Mouse (Mus musculus): ENCODE measurements around the gene Dgkh. TPM values are rescaled to one million over a fixed set of nuclear protein-coding genes. Genes with fewer than 3 reads are reported as not detected.
"Not testable (repeated sequence)": the region's sequence is repeated elsewhere in the genome, so short reads cannot be mapped to it uniquely, and the experiment has no call there.

The Dgkh gene
- total RNA-seq, 2 experiments from 2014 or later: 80.8 to 89.3 TPM

DNA sequence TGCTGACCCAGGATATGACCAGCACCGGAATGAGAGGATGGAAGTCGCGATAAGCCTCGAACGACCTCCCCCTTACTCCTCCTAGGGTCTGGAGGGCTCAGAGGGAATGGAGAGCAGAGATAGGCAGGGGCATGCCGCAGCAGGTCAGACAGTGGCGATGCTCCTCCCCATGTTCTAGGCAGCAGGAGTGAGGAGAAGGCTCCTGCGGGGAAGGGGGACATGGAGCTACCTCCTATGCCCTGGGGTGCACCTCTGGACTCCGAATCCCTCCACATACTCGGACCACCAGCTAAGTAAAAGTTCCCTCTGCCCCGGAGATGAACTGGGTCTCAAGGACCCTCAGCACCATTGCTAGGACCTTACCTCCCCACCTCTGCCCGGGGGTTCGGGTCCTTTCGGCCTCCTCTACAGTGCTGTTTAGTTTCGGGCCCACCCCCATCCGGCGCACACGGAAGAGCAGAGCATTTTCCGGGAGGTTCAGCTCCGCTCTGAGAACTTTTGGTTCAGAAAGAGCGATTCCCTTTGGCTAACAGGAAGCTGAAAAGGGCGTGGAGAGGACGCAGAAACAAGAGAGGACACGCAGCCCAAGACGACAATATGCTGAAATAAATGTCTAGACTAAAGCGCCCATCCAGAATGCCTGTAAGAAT lies 7.1 kb downstream of the Dgkh start:
- no peak for DNase-seq (ENCODE audit: extremely low spot score in 1 of 2, low spot score in 2 of 2)
- intact Hi-C loops (cut with DNase I): no loop called here

- DNase-seq (ENCODE audit: extremely low spot score in 1 of 2, low spot score in 2 of 2): peak; percentile 40 to 82
- intact Hi-C loops (cut with DNase I): no loop called here
Measured at GRCm38 (mm10) chr14:78724414-78725306, 7.9 kb downstream of the Dgkh start.

DNA sequence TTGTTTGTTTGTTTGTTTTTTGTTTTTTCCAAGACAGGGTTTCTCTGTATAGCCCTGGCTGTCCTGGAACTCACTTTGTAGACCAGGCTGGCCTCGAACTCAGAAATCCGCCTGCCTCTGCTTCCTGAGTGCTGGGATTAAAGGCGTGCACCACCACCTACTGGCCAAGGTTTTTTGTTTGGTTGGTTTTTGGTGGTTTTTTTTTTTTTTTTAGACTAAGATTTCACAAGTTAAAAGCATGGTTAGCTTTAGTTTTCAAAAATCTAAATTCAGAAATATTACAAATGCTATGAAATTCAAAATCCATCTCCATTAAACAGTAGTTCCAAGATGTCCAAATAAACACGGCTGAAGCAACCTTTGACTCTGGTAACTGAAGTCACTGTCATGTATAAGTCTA lies 8.9 kb downstream of the Dgkh start:
- DNase-seq (ENCODE audit: extremely low spot score in 1 of 2, low spot score in 2 of 2); intact Hi-C loops (cut with DNase I): not testable (repeated sequence)

DNA sequence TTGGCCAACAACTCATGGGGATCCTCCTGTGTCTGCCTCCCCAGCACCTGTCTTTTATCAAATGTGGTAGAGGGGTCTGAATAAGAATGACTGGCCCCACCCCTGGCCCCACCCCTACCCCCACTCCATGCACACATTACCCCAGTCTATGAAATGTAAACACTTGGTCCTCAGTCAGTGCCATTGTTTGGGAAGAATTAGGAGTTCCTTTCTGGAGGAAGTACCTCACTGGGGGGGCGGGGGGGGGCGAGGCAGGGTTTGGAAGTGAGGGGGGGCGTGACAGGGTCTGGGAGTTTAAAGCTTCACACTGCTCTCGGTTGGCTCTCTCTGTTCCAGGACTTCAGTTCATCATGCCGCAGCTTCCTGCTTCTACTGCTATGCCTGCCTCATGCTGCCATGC lies 10.5 kb downstream of the Dgkh start:
- intact Hi-C loops (cut with DNase I): no loop called here
- DNase-seq (ENCODE audit: extremely low spot score in 1 of 2, low spot score in 2 of 2): no peak

DNA sequence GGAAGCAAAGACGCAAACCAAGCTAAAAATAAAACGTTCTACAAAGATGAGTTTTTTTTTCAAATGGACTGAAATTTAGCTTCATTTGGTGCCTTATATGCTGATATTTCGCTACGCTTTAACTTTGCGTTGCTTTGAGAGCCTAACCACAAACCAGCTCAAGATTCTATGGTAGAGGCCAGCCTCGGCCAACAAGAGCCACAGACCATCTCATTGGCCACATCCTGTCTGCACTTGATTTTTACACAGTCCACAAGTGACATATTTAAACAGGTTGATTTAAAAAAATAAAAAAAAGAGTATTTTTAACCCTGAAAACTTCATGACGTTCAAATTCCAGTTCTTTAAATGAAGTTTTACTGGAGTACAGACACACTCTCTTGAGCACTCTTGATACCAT lies 16.5 kb downstream of the Dgkh start:
- intact Hi-C loops (cut with DNase I): no loop called here
- no peak for DNase-seq (ENCODE audit: extremely low spot score in 1 of 2, low spot score in 2 of 2)

DNA sequence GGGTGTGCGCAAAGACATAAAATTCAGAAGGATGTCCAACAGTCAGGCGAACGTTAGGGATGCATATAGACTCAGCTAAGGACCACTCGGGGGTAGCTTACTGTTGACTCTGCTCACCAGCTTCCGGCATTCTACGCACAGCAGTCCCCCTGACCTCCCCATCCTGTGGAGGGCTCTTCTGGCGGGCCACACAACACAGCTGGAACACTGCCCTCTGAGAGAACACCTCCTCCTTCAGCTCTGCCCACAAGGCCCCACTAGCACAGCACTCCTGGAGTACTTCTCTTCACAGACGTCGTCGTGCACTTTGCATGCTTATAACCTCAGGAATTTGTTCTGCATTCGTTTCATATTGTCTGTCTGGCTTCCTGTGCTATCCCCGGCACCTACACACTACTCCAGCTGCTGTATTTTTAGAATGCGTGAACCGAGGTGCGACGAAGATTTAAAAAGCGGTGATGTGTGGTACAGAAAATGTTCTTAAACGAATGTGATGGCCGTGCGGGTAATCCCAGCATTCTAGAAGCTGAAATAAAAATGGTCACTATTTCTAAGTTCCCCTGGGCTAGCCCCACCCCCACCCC lies 19.9 kb downstream of the Dgkh start:
- intact Hi-C loops (cut with DNase I): no loop called here
- peak in 1 of 2 experiments; percentile 39 for DNase-seq (ENCODE audit: extremely low spot score in 1 of 2, low spot score in 2 of 2)

GRCm38 (mm10) chr14:78710647-78711046 lies 21.9 kb downstream of the Dgkh start:
- intact Hi-C loops (cut with DNase I): no loop called here

DNA sequence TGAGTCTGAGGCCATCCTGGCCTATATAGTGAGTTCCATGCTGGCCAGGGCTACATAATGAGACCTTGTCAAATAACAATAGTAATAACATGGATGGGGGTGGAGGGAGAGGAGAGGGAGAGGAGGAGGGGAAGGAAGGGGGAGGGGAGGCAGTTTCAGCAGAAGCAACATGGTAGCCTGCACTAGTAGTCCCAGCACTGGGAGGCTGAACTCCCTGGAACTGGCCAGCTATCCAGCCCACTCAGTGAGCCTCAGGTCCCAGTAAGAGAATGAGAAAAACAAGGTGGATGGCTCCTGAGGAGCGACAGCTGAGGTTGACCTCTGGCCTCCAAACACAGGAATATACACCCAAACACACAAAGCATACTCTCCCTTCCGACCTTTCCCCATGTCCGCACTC lies 27.0 kb downstream of the Dgkh start:
- intact Hi-C loops (cut with DNase I): no loop called here

More at GRCm38 (mm10) chr14:78710647-78711046, 21.9 kb downstream of the Dgkh start:
- no peak for DNase-seq (ENCODE audit: extremely low spot score in 1 of 2, low spot score in 2 of 2)

GRCm38 (mm10) chr14:78703989-78704388 lies 28.6 kb downstream of the Dgkh start:
- intact Hi-C loops (cut with DNase I): no loop called here
- no peak for DNase-seq (ENCODE audit: extremely low spot score in 1 of 2, low spot score in 2 of 2)

More for the DNA sequence above, 27.0 kb downstream of the Dgkh start:
- DNase-seq (ENCODE audit: extremely low spot score in 1 of 2, low spot score in 2 of 2): no peak

DNA sequence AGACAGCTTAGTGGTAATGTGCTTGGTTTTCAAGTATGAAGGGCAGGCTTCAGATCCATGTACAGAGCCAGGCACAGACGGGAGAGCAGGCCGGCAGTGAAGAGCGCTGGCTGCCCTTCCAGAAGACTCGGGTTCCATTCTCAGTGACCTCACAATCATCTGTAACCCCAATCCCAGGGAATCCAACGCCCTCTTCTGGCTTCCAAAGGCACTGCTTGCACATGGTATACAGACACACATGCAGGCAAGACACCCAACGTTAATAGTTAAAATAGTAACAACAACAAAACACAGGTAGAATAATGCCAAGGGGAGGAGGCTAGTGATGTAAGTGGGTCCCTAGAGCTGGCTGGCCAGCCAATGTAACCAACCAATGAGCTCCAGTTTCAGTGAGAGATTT lies 29.2 kb downstream of the Dgkh start:
- DNase-seq (ENCODE audit: extremely low spot score in 1 of 2, low spot score in 2 of 2): no peak
- intact Hi-C loops (cut with DNase I): no loop called here

- no peak for DNase-seq (ENCODE audit: extremely low spot score in 1 of 2, low spot score in 2 of 2)
- intact Hi-C loops (cut with DNase I): no loop called here
Measured at GRCm38 (mm10) chr14:78702048-78702447, 30.5 kb downstream of the Dgkh start.

- intact Hi-C loops (cut with DNase I): no loop called here
- DNase-seq (ENCODE audit: extremely low spot score in 1 of 2, low spot score in 2 of 2): no peak
Measured at GRCm38 (mm10) chr14:78701501-78701900, 31.1 kb downstream of the Dgkh start.

- no peak for DNase-seq (ENCODE audit: extremely low spot score in 1 of 2, low spot score in 2 of 2)
- intact Hi-C loops (cut with DNase I): no loop called here
Measured at GRCm38 (mm10) chr14:78701087-78701486, 31.5 kb downstream of the Dgkh start.

DNA sequence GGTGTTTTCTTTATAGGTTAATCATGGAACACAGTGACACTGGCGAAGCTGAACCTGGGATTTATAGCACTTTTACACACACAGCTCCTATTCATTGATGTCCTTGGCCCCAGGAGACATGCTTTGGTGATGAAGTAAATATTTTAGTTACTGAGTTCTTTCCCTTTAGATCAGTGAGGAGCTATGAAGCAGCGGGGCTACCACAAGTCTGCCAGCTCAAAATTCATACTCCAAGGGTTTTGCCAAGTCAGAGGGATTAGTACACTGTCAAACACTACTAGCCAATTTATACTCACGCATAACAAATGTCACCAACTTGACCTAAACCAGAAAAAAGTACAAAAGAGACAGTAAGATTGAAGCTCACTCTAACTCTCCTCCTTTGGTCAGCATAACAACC lies 32.9 kb downstream of the Dgkh start:
- intact Hi-C loops (cut with DNase I): no loop called here
- DNase-seq (ENCODE audit: extremely low spot score in 1 of 2, low spot score in 2 of 2): no peak

DNA sequence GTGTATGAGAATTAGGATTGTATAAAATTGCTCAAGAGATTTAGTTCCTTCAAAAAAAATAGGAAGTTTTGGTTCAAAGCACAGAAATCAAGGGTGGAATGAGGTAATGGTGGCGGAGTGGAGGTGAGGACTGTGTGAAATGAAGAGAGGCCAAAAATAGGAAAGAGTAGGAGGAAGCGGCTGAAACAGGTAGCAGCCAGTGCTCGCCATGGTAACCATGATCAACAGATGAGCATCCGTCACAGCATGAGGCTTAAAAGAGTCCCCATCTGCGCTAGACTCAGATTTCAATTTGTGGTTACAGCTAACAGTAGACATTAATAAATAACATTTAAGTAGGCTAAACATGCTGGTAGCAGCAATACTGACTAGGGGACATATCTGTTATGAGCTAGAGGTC lies 33.4 kb downstream of the Dgkh start:
- intact Hi-C loops (cut with DNase I): no loop called here
- DNase-seq (ENCODE audit: extremely low spot score in 1 of 2, low spot score in 2 of 2): peak in 1 of 2 experiments; percentile 35

DNA sequence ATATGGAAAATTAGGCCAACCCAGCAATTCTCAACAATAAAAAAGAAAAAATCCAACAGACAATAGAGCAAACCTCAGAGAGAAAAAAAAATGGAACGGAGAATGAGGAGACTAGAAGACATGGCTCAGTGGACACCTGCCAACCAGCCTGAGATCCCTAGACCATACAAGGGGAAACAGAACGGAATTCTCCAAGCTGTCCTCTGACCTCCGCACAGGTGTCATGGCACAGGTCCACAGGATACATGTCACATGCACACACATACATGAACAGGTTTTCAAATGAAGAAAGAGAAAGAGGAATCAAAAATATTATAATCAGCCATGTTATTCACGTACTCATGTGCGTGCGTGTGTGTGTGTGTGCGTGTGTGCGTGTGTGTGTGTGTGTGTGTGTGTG lies 38.5 kb downstream of the Dgkh start:
- no peak for DNase-seq (ENCODE audit: extremely low spot score in 1 of 2, low spot score in 2 of 2)

DNA sequence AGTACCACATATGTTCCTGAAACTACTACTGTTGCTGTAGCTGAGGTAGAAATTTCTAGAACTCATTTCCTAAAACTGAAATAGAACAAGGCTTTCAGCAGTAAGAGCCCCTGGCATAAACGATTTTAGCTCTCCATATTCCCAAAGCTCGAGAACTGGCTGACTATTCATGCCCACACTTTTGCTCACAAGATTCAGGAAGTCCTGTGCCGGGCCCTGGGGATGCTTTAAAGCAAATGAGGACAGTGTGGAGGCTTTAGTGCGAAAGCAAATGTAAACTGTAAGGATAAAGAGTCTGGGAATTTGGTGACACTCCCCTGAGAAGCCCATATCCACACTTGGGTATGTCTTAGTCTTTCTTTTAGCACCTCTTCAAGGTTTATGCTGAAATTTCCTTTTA lies 40.0 kb downstream of the Dgkh start:
- peak in 1 of 2 experiments; percentile 26 for DNase-seq (ENCODE audit: extremely low spot score in 1 of 2, low spot score in 2 of 2)
- intact Hi-C loops (cut with DNase I): no loop called here

More for the DNA sequence above, 38.5 kb downstream of the Dgkh start:
- intact Hi-C loops (cut with DNase I): no loop called here

DNA sequence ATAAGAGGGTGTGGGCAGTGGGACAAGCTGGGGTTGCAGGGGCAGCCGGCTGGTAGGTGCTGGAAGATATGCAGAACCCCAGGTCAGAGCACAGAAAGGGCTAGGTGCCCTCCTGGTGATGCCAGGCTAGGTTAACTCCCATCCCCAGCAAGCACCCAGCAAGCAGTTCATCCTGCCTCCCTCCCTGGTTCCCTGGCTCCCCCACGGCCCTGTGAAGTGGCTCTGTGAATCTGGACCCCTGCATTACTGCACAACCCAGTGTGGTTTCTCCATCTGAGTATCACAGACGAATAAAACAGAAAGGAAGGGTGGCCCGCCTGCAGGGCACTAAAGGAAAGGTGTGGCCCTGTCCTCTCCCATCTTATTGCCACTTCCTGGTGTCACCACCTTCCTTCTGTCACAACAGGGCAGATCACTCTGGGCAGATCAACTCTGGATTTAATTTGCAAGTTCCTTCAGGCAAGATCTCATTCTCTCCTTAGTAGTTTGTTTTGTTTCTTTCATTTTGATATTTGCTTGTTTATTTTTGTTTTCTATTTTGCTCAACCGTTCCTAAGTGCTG lies 40.6 kb downstream of the Dgkh start:
- intact Hi-C loops (cut with DNase I): no loop called here
- no peak for DNase-seq (ENCODE audit: extremely low spot score in 1 of 2, low spot score in 2 of 2)

DNA sequence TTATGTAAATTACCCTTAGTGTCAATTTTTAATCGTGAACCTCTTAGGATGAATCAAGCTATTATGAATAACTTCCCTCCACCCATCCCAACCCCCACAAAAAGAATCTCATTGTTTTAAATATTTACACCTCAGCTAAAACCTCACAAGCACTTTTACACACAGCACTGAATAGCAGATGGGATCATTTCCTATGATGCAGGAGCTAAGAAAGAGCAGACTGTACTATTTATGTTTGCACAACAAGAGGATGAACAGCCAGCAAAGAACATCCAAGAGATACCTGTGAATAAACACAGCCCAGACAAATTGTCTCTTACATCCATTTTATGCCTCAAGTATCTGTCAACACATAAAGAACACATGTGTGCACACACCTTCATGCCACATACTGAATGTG lies 41.7 kb downstream of the Dgkh start:
- intact Hi-C loops (cut with DNase I): no loop called here
- no peak for DNase-seq (ENCODE audit: extremely low spot score in 1 of 2, low spot score in 2 of 2)

DNA sequence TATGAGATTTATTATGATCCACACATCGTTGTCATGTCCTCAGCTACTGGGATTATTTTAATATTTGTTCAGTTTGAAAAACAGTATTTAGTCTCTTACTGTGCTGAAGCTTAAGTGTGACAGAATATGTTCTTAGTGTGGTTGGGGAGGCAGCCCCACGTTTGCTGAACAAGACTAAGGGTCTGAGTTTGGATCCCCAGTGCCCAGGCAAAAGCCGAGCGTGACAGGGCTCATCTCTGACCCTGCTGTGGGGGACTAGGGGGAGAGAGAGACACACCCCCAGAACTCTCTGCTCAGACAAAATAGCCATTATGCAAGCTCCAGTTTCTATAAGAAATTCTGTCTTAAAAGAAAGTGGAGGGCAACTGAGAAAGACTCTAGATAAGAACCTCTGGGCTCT lies 42.2 kb downstream of the Dgkh start:
- intact Hi-C loops (cut with DNase I): no loop called here
- no peak for DNase-seq (ENCODE audit: extremely low spot score in 1 of 2, low spot score in 2 of 2)

Measured in left cerebral cortex, postnatal 10 days (tissue).